Mouse (Mus musculus) lung, postnatal 4 days (tissue): ENCODE measurements around the gene Plin1.

Experiments
- DNase-seq, 2 experiments: peaks; one replicate each; pipeline ENCODE4 v3.0.0; 2021

Gene Plin1

GRCm38 (mm10) chr7:79732622-79733021, at the start of gene Plin1:
Gene Plin1, minus strand, starts transcription at chr7:79732903.
- peak; percentile 51 for DNase-seq

DNA sequence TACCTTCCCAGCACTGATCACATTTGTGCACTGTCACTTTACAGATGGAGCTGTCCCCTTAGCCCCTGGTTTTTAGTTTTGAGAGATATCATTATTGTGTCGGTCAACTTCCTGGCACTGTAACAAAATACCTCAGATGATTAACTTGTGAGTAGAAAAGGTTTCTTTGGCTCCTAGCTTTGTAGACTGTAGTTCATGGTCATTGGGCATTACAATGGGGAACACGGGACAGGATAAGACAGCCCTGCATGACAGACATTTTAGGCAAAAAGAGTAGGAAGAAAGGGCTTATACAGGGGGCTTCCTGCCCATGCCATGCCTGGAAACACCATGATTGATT, 49.8 kb upstream of the Plin1 start:
- peak in 1 of 2 experiments; percentile 0 for DNase-seq

DNA sequence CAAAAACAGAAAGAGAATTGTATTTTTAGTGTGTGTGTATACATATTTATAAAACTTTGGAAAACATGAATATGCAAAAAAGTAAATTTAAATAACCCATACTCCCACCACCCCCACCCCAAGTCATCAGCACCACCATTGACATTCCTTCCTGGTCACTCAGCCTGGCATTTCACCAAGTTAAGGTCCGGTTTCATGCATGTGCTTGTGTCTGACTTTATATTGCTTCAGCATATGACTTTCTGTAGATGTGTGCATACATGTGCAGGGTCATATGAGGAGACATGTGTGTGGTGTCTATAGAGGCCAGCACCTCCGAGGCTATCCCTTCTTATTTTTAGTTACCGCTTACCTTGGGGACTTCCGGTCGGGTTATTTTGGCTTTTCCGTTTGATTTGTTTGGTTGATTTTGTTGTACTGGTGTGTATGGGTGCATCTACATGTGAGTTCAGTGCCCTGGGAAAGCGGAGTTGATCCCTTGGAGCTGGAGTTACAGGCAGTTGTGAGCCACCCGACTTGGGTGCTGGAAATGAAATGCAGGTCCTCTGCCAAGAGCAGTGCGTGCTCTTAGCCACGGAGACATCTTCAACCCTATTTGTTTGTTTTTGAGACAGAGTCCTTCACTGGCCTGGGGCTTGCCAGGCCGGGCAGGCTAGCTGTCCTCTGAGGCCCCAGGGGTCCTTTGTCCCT, 49.3 kb upstream of the Plin1 start:
- peak in 1 of 2 experiments; percentile 17 for DNase-seq

DNA sequence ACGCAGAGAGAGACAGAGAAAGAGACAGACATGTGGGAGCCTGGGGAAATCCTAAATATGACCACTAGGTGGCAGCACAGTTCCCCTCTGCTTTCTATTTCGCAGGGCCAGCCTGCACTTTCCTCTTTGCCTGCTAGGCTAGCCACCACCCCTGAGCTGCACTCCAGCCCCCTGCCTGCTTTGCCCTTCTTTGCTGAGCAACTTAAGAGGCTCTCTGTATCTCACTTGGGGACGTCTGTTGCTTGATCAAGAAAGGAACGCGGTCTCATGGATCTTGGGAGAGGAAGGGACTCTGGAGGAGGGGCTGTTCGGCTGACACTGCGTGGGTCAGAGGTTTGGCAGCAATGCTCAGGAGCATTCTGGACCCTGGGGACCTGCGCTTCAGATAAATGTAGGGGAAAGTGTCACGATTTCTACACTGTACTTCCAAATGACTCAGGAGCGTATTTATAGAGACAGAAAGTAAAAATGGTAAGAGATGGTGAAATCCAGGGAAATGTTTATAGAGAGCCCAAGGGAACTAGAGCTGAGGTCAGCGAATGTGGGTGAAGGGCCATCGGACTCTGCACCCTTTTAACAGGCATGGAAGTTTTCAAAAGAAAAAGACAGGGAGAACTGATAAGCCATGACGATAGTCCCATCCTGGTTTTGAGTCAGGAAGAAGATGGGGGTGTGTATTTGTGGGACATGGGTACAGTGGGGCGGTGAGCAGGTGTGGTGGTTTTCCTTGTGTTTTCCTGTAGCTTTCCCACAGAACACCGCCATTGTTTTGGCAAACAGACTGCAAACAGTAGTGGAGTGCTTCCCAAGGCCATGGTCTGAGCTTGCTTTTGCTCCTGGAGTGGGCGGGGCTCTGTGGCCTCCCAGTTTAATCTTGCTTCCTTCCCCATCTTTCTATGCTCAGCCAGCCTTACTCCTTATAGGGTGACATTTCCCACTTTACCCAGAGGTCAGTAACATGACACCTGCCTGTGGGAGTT, 48.2 kb upstream of the Plin1 start:
- peak; percentile 63 to 84 for DNase-seq

- DNase-seq = no peak
Observed at GRCm38 (mm10) chr7:79771561-79772512, 39.1 kb upstream of the Plin1 start.

DNA sequence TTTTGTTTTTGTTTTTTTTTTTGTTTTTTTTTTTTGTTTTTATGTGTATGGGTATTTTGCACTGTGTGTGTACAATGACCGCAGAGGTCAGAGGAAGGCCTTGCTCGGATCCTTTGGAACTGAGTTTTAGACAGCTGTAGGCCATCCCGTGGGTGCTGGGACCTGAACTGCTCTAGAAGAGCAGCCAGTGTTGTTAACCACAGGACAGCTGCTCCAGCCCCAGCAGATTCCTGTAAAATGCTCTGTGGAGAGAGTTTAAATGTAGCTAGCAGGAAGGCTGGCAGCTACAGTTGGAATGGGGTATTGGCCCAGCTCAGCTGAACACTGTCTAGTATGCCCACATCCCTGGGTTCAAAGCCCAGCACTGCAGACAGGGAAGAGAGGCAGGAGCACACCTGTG, 37.0 kb upstream of the Plin1 start:
- DNase-seq = no peak

DNA sequence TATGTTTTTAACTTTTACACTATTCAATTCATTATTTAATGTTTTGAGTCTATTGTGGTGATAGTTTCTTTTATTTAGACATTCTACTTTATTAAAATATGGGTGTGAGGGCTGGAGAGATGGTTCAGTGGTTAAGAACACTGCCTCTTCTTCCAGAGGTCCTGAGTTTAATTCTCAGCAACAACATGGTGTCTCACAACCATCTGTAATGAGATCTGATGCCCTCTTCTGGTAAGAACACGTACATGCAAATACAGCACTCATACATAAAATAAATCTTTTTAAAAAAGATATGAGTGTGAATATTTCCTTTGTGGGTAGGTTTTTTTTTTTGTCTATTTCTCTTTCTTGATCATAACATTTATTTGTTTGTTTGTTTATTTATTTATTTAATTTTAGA, 33.3 kb upstream of the Plin1 start:
- no peak for DNase-seq

GRCm38 (mm10) chr7:79762106-79762505, 29.4 kb upstream of the Plin1 start:
- no peak for DNase-seq

- DNase-seq = no peak
Observed at GRCm38 (mm10) chr7:79761124-79761876, 28.6 kb upstream of the Plin1 start.

DNA sequence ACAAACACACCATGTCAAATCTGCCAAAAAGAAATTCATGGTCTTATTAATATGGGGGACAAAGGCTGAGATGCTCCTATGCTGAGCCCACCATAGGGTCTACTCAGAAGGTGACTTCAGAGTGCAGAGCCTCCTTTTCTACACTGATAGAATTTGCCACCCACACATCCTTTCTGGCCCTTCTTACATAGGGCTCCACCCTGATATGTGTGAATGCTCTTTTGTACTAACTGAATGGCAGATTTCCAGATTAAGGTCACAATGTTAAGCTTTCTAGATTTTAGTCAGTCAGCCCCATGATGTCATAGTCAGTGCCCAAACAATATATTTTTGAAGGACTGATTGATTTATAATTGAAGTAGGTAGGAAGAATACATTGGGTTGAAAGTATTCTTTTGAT, 27.1 kb upstream of the Plin1 start:
- DNase-seq = no peak

- DNase-seq = peak; percentile 54 to 70
Observed at GRCm38 (mm10) chr7:79758176-79758575, 25.5 kb upstream of the Plin1 start.

- DNase-seq = no peak
Observed at GRCm38 (mm10) chr7:79756334-79756733, 23.6 kb upstream of the Plin1 start.

DNA sequence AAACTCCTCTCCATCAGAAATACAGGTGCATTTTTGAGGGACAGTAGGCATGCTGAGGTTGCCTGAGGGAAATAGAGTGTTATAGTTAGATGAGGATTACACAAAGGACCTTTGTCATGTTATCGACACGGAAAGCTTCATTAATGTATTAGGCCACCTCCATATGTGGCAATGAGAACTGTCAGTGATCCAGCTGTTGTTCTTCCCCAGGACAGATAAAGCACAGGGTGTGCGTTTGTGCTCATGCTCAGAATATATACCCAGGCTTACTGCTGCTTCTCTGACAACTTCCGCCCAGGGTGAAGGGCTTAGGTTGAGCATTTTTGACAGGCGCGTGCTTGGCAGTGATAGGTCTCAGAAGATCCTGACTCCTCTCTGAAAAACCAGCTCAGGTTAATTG, 16.8 kb upstream of the Plin1 start:
- DNase-seq = no peak

- no peak for DNase-seq
Observed at GRCm38 (mm10) chr7:79747659-79748058, 15.0 kb upstream of the Plin1 start.

- DNase-seq = no peak
Observed at GRCm38 (mm10) chr7:79744585-79744984, 11.9 kb upstream of the Plin1 start.

DNA sequence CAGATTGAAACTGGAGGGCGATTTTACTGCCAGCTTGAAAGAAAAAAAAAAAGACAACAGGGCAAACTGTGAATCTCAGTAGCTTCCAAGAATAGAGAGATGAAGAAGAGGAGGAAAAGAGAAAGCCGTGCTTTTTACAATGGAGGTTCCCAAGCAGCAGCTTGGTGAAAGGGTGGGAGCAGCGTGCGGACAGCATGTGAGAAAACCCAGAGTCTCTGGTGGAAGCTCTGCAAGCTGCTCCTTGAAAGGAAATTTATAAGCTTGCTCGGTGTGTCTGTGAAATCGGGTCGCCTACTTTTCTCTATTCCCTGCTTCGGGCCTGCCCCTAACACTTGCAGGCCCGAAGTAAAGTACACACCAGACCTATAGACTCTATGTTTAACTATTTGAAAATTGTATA, 11.3 kb upstream of the Plin1 start:
- no peak for DNase-seq

- DNase-seq = peak; percentile 88
Observed at GRCm38 (mm10) chr7:79742659-79743536, 10.2 kb upstream of the Plin1 start, which contains the start of the genes Pex11a and Wdr93. Gene Pex11a, minus strand, starts transcription at chr7:79743131. Gene Wdr93, plus strand, starts transcription at chr7:79743163.

GRCm38 (mm10) chr7:79742277-79742658, 9.6 kb upstream of the Plin1 start:
- DNase-seq = no peak

DNA sequence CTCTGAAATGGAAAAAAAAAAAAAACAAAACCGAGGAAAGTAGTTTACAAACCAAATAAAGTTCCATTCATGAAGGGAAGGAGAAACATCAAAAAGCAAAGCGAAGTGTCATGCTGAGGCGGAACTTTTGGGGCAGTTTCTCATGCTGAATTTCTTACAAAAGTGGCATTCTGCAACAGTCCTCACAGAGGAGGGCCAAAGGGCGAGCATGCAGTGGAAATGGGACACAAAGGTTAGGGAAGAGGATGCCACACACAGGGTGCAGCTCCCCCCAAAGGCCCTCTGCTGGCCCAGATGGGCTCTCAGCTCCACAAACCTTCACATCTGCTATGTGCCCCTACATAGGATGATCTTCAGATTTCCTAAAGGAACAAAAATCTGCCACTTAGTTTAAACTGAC, 7.6 kb upstream of the Plin1 start:
- DNase-seq = no peak

DNA sequence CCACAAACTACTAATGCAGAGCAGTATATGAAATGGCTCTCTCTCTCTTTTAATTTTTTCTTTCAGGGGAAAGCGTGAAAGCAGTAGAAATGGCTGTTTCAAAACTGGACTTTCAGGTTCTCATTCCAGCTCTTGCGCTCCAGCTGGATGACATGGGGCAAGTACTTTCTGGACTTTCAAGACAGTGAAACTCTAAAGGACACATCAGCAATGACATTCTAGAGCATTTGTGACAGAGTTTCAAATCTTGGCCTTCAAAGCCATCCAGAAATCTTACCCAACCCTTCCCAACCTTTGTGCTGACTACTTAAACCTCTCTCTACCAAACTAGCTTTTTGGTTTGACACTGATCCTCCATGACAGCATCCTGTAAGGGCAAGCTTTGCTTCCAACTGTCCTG, 6.2 kb upstream of the Plin1 start:
- DNase-seq = no peak

GRCm38 (mm10) chr7:79736511-79736910, 3.8 kb upstream of the Plin1 start:
- DNase-seq = no peak
